Mouse (Mus musculus) G1E (cell line): ENCODE data around the gene Zfp423.

Experiments
- CTCF ChIP-seq: IDR thresholded peaks from 2 replicates; pipeline ENCODE4 v1.5.1; 2012; ENCODE audit warnings: low read depth, low read length, inconsistent platforms, mixed read lengths
- POLR2AphosphoS5 ChIP-seq: IDR thresholded peaks from 2 replicates; pipeline ENCODE4 v1.6.1; 2012; ENCODE audit warnings: low read depth, low read length, inconsistent platforms; ENCODE audit not compliant: insufficient replicate concordance

GRCm38 (mm10) chr8:87747142-87747541 lies 212.3 kb downstream of the Zfp423 start:
- no peak for TF ChIP-seq CTCF
- TF ChIP-seq POLR2AphosphoS5: no peak
